Mouse (Mus musculus) G1E (cell line): ENCODE results near the gene 9130023H24Rik.

Source experiments
- CTCF ChIP-seq: IDR thresholded peaks from 2 replicates; pipeline ENCODE4 v1.5.1; 2012; ENCODE audit warnings: low read depth, low read length, inconsistent platforms, mixed read lengths
- GATA1 ChIP-seq: IDR thresholded peaks from 2 replicates; pipeline ENCODE4 v1.6.1; 2012; ENCODE audit warnings: borderline replicate concordance, low read length, inconsistent platforms, mixed read lengths
- GATA2 ChIP-seq: IDR thresholded peaks from 2 replicates; pipeline ENCODE4 v1.6.1; 2012; ENCODE audit warnings: low read depth, low read length, inconsistent platforms, borderline replicate concordance
- POLR2AphosphoS5 ChIP-seq: IDR thresholded peaks from 2 replicates; pipeline ENCODE4 v1.6.1; 2012; ENCODE audit warnings: low read depth, low read length, inconsistent platforms; ENCODE audit not compliant: insufficient replicate concordance
- TAL1 ChIP-seq: conservative IDR thresholded peaks from 2 replicates; pipeline ENCODE4 v1.6.1; 2012; ENCODE audit warnings: low read depth, low read length, inconsistent platforms, mixed read lengths

GRCm38 (mm10) chr7:128267813-128268212, 30.0 kb upstream of the 9130023H24Rik start:
- TF ChIP-seq CTCF, result no peak
- TF ChIP-seq GATA1, result no peak
- no peak for TF ChIP-seq POLR2AphosphoS5
- no peak for TF ChIP-seq TAL1
- TF ChIP-seq GATA2, result no peak
